Mouse (Mus musculus) liver, embryonic 15.5 days (tissue): ENCODE measurements around the gene Rassf8. TPM values are rescaled to one million over a fixed set of nuclear protein-coding genes. Genes with fewer than 3 reads are reported as not detected.

Source experiments
- ATAC-seq: fragments of 200-750 bp; cut with Nextera tagmentation; 2 replicates; pipeline ENCODE4 v1.8.0; 2017; ENCODE audit warnings: moderate number of reproducible peaks, mild to moderate bottlenecking, moderate library complexity; ENCODE audit not compliant: insufficient read depth
- H3K27ac ChIP-seq: fragments of 300-500 bp; sonication (generic); replicated peaks from 2 replicates; pipeline ENCODE4 v1.5.1; 2015; ENCODE audit warnings: mild to moderate bottlenecking, inconsistent platforms
- H3K27me3 ChIP-seq: fragments of 300-500 bp; sonication (generic); 2 replicates; pipeline ENCODE4 v1.6.1; 2015; ENCODE audit warnings: mild to moderate bottlenecking, inconsistent platforms
- H3K36me3 ChIP-seq: fragments of 300-500 bp; sonication (generic); replicated peaks from 2 replicates; pipeline ENCODE4 v1.6.1; 2015; ENCODE audit warnings: moderate library complexity, mild to moderate bottlenecking, inconsistent platforms
- H3K4me1 ChIP-seq: fragments of 300-500 bp; sonication (generic); replicated peaks from 2 replicates; pipeline ENCODE4 v1.6.1; 2015; ENCODE audit warnings: inconsistent platforms
- H3K4me2 ChIP-seq: fragments of 300-500 bp; sonication (generic); 2 replicates; pipeline ENCODE4 v1.6.1; 2015; ENCODE audit warnings: moderate library complexity, mild to moderate bottlenecking, inconsistent platforms
- H3K4me3 ChIP-seq: fragments of 300-500 bp; sonication (generic); replicated peaks from 2 replicates; pipeline ENCODE4 v1.5.1; 2015; ENCODE audit warnings: mild to moderate bottlenecking, inconsistent platforms
- H3K9ac ChIP-seq: fragments of 300-500 bp; sonication (generic); 2 replicates; pipeline ENCODE4 v1.6.1; 2015; ENCODE audit warnings: moderate library complexity, mild to moderate bottlenecking, inconsistent platforms
- H3K9me3 ChIP-seq: fragments of 300-500 bp; sonication (generic); replicated peaks from 2 replicates; pipeline ENCODE4 v1.6.1; 2016; ENCODE audit warnings: inconsistent platforms
- WGBS: fragments of 180-500 bp; shearing (Covaris S2); methylation state at CpG from one replicate; pipeline ENCODE4 v1.1.7; 2015; ENCODE audit warnings: mixed read lengths; ENCODE audit not compliant: insufficient replicate concordance; 5-methylcytosine and 5-hydroxymethylcytosine counted together
- polyA plus RNA-seq: library from polyadenylated mRNA; unstranded; fragments of >200 nt; fragmentation: Nextera tagmentation; extraction: Ambion mirVana; gene quantifications from 2 replicates; pipeline ENCODE4 v1.2.1, GENCODE M21; 2015

Gene Rassf8
- polyA plus RNA-seq, 1 experiment from 2014 or later: 1.6 TPM

DNA sequence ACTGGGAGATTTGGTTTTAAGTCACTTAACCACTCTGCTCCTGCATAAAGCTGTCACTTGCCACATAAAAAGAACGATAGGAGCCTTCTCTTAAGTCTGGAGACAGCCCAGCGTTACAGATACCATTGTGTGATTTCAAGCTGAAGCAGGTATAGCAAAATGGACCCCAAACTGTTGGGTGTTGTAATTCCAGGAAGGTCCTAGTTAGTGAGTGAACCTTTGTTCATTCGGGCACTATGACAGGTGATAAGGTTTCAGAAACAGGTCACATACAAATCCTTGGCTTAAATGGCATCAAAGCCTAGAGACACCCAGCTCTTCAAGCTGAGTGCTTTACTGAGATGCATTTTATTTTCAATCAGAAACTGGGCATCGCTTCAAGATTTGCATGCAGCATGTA, 16.5 kb downstream of the Rassf8 start:
- no peak for ATAC-seq
- peaks cover 34% of the 10 kb centered on the region for H3K4me1 ChIP-seq

DNA sequence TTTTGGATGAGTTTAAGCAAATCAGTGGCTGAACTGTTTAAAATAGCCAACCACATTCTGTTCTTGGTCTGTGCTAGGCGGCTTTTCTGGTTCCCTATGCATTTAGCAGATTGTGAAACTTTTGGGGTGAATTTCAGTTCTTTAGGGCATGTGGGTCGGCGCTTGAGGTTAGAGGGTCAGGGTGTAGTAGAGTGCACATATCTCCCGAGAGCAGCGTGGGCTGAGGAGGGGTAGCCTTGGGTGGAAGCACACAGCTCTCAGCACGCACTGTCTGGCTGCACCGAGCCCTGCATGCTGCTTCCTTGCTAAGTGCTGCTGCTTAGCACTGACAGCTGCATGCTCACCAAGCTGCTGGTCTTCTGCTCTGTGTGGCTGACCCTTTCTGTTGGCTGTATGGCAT, 18.5 kb downstream of the Rassf8 start:
- peak; percentile 56 for ATAC-seq
- no peaks in the 10 kb centered on the region for H3K9me3 ChIP-seq
- H3K4me3 ChIP-seq: no peak overlapping the region
- H3K36me3 ChIP-seq: no peaks in the 10 kb centered on the region
- no peak overlapping the region for H3K9ac ChIP-seq
- no peaks in the 10 kb centered on the region for H3K27me3 ChIP-seq
- 0 out of 2 replicates have a peak overlapping the region, but pooled peaks have one; percentile 33 for H3K27ac ChIP-seq
- 0 out of 2 replicates have a peak overlapping the region, but pooled peaks have one; percentile 27 for H3K4me2 ChIP-seq
- WGBS: 30% methylated on average over 7 of the region's 7 CpGs
- H3K4me1 ChIP-seq: peaks cover 17% of the 10 kb centered on the region

More for the DNA sequence above, 16.5 kb downstream of the Rassf8 start:
- no peaks in the 10 kb centered on the region for H3K27me3 ChIP-seq
- H3K9ac ChIP-seq: no peak overlapping the region
- H3K27ac ChIP-seq: no peak overlapping the region
- no peak overlapping the region for H3K4me2 ChIP-seq
- no peak overlapping the region for H3K4me3 ChIP-seq
- H3K9me3 ChIP-seq: no peaks in the 10 kb centered on the region
- no peaks in the 10 kb centered on the region for H3K36me3 ChIP-seq
- 58% methylated on average over 4 of the region's 4 CpGs for WGBS

DNA sequence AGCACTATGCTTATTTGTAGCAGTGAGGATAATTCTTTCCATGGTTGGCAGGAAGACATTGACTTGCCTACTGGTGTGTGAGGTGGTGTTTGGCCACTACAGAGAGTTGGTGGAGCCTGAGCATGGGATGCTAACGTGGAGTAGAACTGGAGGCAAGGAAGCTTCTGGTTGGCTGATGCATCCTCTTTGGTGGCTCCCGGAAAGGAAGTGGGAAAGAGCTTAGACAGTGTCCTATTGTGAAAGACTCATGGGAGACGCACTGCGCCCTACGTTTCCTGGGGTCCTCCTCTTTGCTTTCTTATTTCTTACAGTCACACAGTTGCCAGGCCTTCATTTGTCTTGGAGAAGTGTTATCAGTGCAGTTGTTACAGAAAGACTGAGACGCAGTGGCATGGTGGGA, 20.4 kb downstream of the Rassf8 start:
- Histone ChIP-seq H3K36me3 (no peaks in the 10 kb centered on the region), H3K4me1 (peaks cover 8% of the 10 kb centered on the region), H3K9ac (no peak overlapping the region), H3K4me3 (no peak overlapping the region), H3K27me3 (no peaks in the 10 kb centered on the region), H3K9me3 (no peaks in the 10 kb centered on the region), H3K4me2 (no peak overlapping the region), H3K27ac (no peak overlapping the region)
- 51% methylated on average over 6 of the region's 6 CpGs for WGBS
- ATAC-seq: no peak

DNA sequence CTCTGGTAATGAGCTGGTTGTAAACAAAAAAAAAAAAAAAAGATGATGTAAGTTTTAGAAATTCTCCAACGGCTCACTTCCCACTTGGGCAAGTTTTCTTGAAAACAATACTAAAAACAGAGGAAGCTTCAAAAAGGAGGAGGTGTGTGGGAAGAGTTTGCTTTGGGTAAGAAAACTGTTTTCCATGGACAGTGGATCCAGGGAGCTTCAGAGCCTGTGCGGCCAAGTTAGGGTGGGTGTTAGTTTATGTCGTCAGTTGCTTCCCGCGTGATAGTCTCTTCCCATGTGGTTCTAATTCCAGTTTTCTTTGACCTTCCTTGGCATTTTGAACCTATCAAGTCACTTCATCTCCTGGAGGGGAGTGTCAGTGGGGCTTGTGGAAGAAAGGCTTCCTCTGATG, 21.1 kb downstream of the Rassf8 start:
- Histone ChIP-seq H3K4me1 (peaks cover 8% of the 10 kb centered on the region), H3K9ac (no peak overlapping the region), H3K27ac (no peak overlapping the region), H3K4me3 (no peak overlapping the region), H3K36me3 (no peaks in the 10 kb centered on the region), H3K4me2 (no peak overlapping the region), H3K9me3 (no peaks in the 10 kb centered on the region), H3K27me3 (no peaks in the 10 kb centered on the region)
- WGBS: 74% methylated on average over 5 of the region's 5 CpGs
- ATAC-seq: no peak

DNA sequence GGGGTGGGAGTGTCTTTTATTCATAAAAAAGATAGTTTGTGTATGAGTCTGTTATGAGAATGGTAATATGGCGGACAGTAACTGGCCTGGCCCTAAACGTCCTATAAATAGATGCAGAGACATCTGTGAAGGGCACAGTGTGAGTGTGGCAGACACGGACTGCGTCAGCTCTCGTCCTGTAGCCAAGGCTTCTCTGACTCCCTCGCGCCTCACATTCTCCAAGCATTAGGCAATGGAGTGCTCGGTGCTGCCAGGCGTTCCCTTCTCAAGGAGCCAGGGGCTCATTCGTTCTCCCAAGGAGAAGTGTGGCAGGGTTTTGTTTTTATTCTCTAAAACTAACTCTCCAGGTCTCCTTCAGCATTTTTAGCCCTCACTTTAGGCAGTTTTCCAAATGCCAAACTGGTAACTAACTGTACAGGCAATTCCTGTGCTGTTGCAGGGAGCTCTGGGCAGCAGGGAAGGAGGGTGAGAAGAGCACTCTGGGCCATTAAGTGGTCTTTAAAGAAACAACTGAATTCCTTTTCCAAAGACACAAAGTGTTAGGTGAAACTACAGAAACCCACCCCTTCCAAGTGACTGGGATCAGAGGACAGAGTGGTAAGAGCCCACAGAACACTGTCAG, 22.2 kb downstream of the Rassf8 start:
- H3K9ac ChIP-seq: no peak overlapping the region
- no peak for ATAC-seq
- no peak overlapping the region for H3K27ac ChIP-seq
- H3K4me3 ChIP-seq: no peak overlapping the region
- H3K9me3 ChIP-seq: no peaks in the 10 kb centered on the region
- H3K36me3 ChIP-seq: no peaks in the 10 kb centered on the region
- no peak overlapping the region for H3K4me2 ChIP-seq
- peaks cover 8% of the 10 kb centered on the region for H3K4me1 ChIP-seq
- WGBS: 64% methylated on average over 10 of the region's 10 CpGs
- no peaks in the 10 kb centered on the region for H3K27me3 ChIP-seq

DNA sequence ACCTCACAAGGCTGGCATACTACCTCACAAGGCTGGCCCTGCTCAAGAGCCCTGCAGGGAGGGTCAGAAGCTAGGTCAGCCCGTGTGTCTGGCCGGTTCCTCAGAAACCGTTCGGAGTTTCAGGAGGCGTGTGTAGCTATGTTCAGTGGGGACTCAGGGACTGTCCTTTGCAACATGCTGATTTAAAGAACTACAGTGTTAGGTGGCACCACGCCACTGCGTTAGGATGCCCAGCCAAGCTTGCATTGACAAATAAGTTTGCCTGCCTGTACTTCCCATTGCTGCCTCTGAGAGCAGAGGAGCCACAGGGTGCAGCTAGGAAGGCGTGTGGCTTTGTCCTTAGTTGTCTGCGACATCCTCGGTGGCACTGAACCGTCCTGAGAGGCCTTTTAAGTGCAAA, 23.3 kb downstream of the Rassf8 start:
- Histone ChIP-seq H3K9me3 (no peaks in the 10 kb centered on the region), H3K9ac (no peak overlapping the region), H3K4me3 (no peak overlapping the region), H3K27me3 (no peaks in the 10 kb centered on the region), H3K4me2 (no peak overlapping the region), H3K36me3 (no peaks in the 10 kb centered on the region), H3K27ac (no peak overlapping the region), H3K4me1 (peaks cover 7% of the 10 kb centered on the region)
- 71% methylated on average over 11 of the region's 11 CpGs for WGBS
- no peak for ATAC-seq

DNA sequence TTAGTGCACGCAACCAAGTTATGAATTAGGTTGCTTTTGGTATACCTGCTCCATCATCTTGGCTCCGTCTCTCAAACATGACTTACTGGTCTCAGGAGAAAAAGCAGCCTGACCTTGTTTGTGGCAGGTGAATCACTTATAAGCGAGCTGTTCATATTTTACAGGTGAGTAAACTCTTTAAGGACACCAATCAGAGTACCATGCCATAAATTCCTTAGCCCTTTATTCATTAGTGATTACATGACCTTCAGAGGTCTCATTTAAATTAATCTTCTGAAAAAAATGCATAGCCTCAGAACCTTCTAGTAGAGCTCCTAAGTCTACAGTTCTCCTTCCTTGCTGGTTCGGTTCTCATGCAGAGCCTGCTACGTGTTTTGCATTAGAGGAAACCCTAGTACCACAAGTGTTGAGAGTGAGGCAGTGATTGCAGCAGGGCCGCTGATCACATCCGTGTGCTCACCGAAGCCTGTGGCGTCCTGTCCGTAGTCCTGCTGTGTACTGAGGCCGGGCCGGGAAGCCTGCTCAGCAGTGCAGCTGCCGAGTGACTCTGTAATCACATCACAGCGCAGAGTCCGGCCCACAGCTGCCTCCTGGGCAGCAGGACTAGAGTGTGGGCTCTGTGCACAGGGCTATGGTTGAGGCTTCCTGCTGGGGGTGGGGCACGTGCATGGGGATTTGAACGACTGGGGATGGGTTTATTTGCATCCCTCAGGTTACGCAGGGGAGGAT, 23.9 kb downstream of the Rassf8 start:
- no peak overlapping the region for H3K9ac ChIP-seq
- 51% methylated on average over 18 of the region's 18 CpGs for WGBS
- no peaks in the 10 kb centered on the region for H3K27me3 ChIP-seq
- no peaks in the 10 kb centered on the region for H3K36me3 ChIP-seq
- no peak overlapping the region for H3K4me3 ChIP-seq
- 0 out of 2 replicates have a peak, but pooled peaks have one; percentile 5 for ATAC-seq
- no peaks in the 10 kb centered on the region for H3K9me3 ChIP-seq
- no peak overlapping the region for H3K4me2 ChIP-seq
- H3K4me1 ChIP-seq: peaks cover 2% of the 10 kb centered on the region; the same call in 1 of the 2 replicates
- no peak overlapping the region for H3K27ac ChIP-seq

DNA sequence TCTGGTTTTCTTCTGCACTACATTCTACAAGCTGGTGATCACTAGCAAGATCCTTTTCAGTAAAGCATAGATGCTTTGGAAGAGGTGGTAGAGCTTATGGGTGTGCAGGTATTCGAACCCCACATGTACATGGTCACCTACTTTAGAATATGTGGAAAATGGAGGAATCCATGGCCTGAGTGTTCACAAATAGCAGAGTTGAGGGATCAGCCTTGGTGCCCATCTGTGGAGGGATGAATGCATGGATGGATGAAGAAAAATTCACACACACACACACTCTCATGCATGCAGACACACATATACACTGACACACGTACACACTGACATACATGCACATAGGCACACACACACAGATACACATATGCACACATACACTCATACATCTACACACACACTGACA, 27.9 kb downstream of the Rassf8 start:
- Histone ChIP-seq H3K9ac (no peak overlapping the region), H3K36me3 (no peaks in the 10 kb centered on the region), H3K4me1 (0 out of 2 replicates have a peak, but pooled peaks cover 2% of the 10 kb centered on the region), H3K4me3 (no peak overlapping the region), H3K27me3 (no peaks in the 10 kb centered on the region), H3K9me3 (no peaks in the 10 kb centered on the region), H3K4me2 (no peak overlapping the region), H3K27ac (no peak overlapping the region)
- ATAC-seq: no peak
- 43% methylated on average over 2 of the region's 2 CpGs for WGBS

DNA sequence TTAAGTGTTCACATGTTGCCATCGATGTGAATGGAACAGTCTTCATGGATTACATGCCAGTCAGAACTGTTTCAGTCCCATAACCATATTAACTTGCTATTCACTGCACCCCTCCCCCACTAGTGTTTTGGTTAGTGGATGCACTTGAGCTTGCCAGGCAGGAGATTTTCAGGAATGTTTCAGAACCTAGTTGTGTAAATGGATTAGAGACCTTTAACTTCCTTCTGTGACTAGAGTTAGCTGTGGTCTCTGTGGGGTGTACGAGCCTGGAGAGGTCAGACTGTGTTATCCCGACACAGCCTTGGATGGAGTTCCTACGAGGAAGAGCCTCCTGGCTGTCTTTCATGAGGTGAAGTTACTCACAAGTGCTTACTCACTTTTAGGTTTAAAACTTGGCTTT, 29.7 kb downstream of the Rassf8 start:
- Histone ChIP-seq H3K27ac (no peak overlapping the region), H3K9ac (no peak overlapping the region), H3K36me3 (no peaks in the 10 kb centered on the region), H3K27me3 (no peaks in the 10 kb centered on the region), H3K4me3 (no peak overlapping the region), H3K4me1 (0 out of 2 replicates have a peak, but pooled peaks cover 5% of the 10 kb centered on the region), H3K9me3 (no peaks in the 10 kb centered on the region), H3K4me2 (no peak overlapping the region)
- 66% methylated on average over 4 of the region's 4 CpGs for WGBS
- ATAC-seq: no peak

DNA sequence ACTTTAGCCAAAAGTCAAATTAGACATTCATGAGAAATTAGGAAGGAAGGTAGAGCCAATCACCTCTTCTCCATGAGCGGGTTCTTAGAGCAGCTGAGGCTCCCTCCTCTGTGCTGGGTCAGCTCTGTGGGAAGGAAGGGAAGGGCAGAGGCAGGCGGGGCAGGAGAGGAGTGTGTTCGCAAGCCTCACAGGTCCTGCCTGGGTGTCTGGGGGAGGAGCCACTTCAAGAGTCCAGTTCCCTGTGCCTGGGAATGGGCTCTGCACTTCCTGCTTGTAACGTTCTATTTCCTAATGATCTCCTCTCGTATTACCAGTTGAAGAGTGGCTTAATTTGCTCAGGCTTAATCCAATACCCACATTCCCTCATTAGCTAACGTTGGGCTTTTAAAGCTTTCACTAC, 32.8 kb downstream of the Rassf8 start:
- Histone ChIP-seq H3K27me3 (no peaks in the 10 kb centered on the region), H3K27ac (no peak overlapping the region), H3K9me3 (no peaks in the 10 kb centered on the region), H3K36me3 (no peaks in the 10 kb centered on the region), H3K4me2 (no peak overlapping the region), H3K9ac (no peak overlapping the region), H3K4me3 (no peak overlapping the region), H3K4me1 (0 out of 2 replicates have a peak, but pooled peaks cover 5% of the 10 kb centered on the region)
- WGBS: 17% methylated on average over 6 of the region's 6 CpGs
- ATAC-seq: peak; percentile 57; the same call in 1 of the 2 replicates

DNA sequence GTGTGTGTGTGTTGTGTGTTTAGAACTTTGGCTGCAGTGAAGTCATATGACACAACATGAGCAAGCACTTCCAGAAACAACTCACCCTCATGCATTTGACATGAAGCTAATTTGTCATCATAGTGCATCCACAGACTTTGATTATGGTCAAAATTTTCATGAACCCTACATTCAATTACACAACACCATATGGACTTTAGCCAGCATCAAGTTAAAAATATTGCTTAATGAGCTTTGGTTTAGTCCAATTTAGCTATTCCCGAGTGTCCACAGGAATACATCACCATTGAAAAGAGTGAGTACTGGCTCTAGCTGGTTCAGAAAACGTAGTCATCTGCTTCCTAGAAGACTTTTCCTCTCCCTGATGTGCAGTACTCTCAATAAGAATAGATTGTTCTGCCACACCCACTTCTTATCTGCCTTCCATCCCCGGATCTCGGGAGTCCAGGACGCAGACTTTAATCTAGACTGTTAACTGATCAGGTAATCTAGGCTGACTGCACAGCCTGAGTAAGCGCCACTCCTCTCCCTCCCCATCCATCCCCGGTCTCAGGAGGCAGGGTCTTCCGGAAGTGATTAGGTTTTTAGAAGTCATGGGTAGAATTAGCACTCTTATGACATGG, 33.7 kb downstream of the Rassf8 start:
- 37% methylated on average over 8 of the region's 8 CpGs for WGBS
- no peak overlapping the region for H3K4me3 ChIP-seq
- no peak for ATAC-seq
- H3K9ac ChIP-seq: no peak overlapping the region
- H3K27me3 ChIP-seq: no peaks in the 10 kb centered on the region
- H3K4me2 ChIP-seq: no peak overlapping the region
- no peaks in the 10 kb centered on the region for H3K36me3 ChIP-seq
- 0 out of 2 replicates have a peak, but pooled peaks cover 5% of the 10 kb centered on the region for H3K4me1 ChIP-seq
- no peaks in the 10 kb centered on the region for H3K9me3 ChIP-seq
- H3K27ac ChIP-seq: no peak overlapping the region
